Mouse (Mus musculus) kidney, adult 18-20 months (tissue): ENCODE measurements at regions not wholly inside any gene's neighbourhood (a gene's known extent, or its start where the extent isn't known, plus 50 kb on each side); places are given as distances from the start of the nearest gene placed in this dataset.

Experiments used
- DNase-seq: peaks from one replicate; pipeline ENCODE4 v3.0.0; 2021

- DNase-seq, result no peak
Measured at GRCm38 (mm10) chr7:58093523-58093922, 562.4 kb upstream of the Atp10a start.

GRCm38 (mm10) chr7:58078825-58079224 is 569.0 kb upstream of the Gabra5 start:
- no peak for DNase-seq

- peak; percentile 2 for DNase-seq
Measured at GRCm38 (mm10) chr7:58032975-58033374, 523.1 kb upstream of the Gabra5 start.

GRCm38 (mm10) chr7:58032111-58032510 is 522.3 kb upstream of the Gabra5 start:
- no peak for DNase-seq

- no peak for DNase-seq
Measured at GRCm38 (mm10) chr7:57992406-57993223, 482.8 kb upstream of the Gabra5 start.

- DNase-seq, result no peak
Measured at GRCm38 (mm10) chr7:57983192-57983591, 473.3 kb upstream of the Gabra5 start.

- DNase-seq, result no peak
Measured at GRCm38 (mm10) chr7:57966216-57966615, 456.4 kb upstream of the Gabra5 start.

- DNase-seq, result no peak
Measured at GRCm38 (mm10) chr7:57958871-57959270, 449.0 kb upstream of the Gabra5 start.
